Mouse (Mus musculus) CH12.LX (cell line): Measurements from ENCODE around the gene Lhpp. TPM values are rescaled to one million over a fixed set of nuclear protein-coding genes. Genes with fewer than 3 reads are reported as not detected.

ENCODE experiments used
- DNase-seq: peaks from one replicate; pipeline ENCODE4 v3.0.0-alpha.2; 2013; ENCODE audit errors: extremely low read depth
- H3K27ac ChIP-seq: 2 replicates; pipeline ENCODE4 v1.5.1; 2012; ENCODE audit warnings: low read depth, mild to moderate bottlenecking, control low read depth, moderate library complexity; ENCODE audit not compliant: insufficient read depth
- H3K27me3 ChIP-seq: replicated peaks from 2 replicates; pipeline ENCODE3; 2012; ENCODE audit warnings: inconsistent platforms
- H3K36me3 ChIP-seq, 2 experiments: replicated peaks in 1 of 2; 2 replicates each; pipeline versions ENCODE3 to v1.6.1; 2012; ENCODE audit warnings: inconsistent platforms in 1 of 2, low read length in 1 of 2, mild to moderate bottlenecking in 1 of 2, mixed read lengths in 1 of 2, moderate library complexity in 1 of 2; ENCODE audit not compliant: control insufficient read depth in 1 of 2, insufficient read depth in 1 of 2
- H3K4me1 ChIP-seq, 2 experiments: 2 replicates each; pipeline ENCODE4 v1.6.1; 2012; ENCODE audit warnings: inconsistent platforms in 1 of 2, moderate library complexity in 1 of 2; ENCODE audit not compliant: insufficient read depth in 2 of 2, control insufficient read depth in 1 of 2
- H3K4me2 ChIP-seq: 2 replicates; pipeline ENCODE4 v1.6.1; 2012; ENCODE audit warnings: low read depth, mild to moderate bottlenecking, control low read depth; ENCODE audit not compliant: poor library complexity, insufficient read depth, severe bottlenecking
- H3K4me3 ChIP-seq, 3 experiments: fragments of 150-350 bp in 1 of 3; sonication (generic) in 1 of 3; replicated peaks in 1 of 3; 2 replicates each; pipeline versions ENCODE3 to v1.5.1; 2011 to 2012; ENCODE audit warnings: low read depth in 2 of 3, low read length in 2 of 3, mild to moderate bottlenecking in 2 of 3, moderate library complexity in 2 of 3, control low read depth in 1 of 3, improper control_type of control experiment in 1 of 3, inconsistent platforms in 1 of 3, mixed read lengths in 1 of 3; ENCODE audit not compliant: poor library complexity in 1 of 3
- H3K79me2 ChIP-seq: replicated peaks from 2 replicates; pipeline ENCODE4 v1.6.1; 2012; ENCODE audit warnings: mild to moderate bottlenecking, moderate library complexity; ENCODE audit not compliant: control insufficient read depth, poor library complexity, insufficient read depth, severe bottlenecking; ENCODE audit errors: extremely low read depth
- H3K9ac ChIP-seq: 2 replicates; pipeline ENCODE4 v1.6.1; 2012; ENCODE audit warnings: low read depth, mild to moderate bottlenecking, control low read depth, moderate library complexity; ENCODE audit not compliant: insufficient read depth
- H3K9me3 ChIP-seq: replicated peaks from 2 replicates; pipeline ENCODE3; 2012; ENCODE audit warnings: low read length, inconsistent platforms, mixed read lengths
- BHLHE40 ChIP-seq: IDR thresholded peaks from 2 replicates; pipeline ENCODE4 v1.6.1; 2011; ENCODE audit warnings: mild to moderate bottlenecking, low read depth, low read length, improper control_type of control experiment
- CHD1 ChIP-seq: IDR thresholded peaks from 2 replicates; pipeline ENCODE4 v1.6.1; 2012; ENCODE audit warnings: low read depth, low read length, improper control_type of control experiment, inconsistent platforms
- CHD2 ChIP-seq: IDR thresholded peaks from 2 replicates; pipeline ENCODE4 v1.6.1; 2011; ENCODE audit warnings: low read length, improper control_type of control experiment
- CTCF ChIP-seq, 2 experiments: IDR thresholded peaks in 1 of 2; conservative IDR thresholded peaks in 1 of 2; 2 replicates each; pipeline ENCODE4 v1.5.1; 2011 to 2012; ENCODE audit warnings: low read depth in 2 of 2, low read length in 2 of 2, improper control_type of control experiment in 1 of 2, inconsistent platforms in 1 of 2, mild to moderate bottlenecking in 1 of 2, moderate library complexity in 1 of 2
- EP300 ChIP-seq: IDR thresholded peaks from 2 replicates; pipeline ENCODE4 v1.6.1; 2011; ENCODE audit warnings: low read length, improper control_type of control experiment
- ETS1 ChIP-seq: conservative IDR thresholded peaks from 2 replicates; pipeline ENCODE4 v1.6.1; 2012; ENCODE audit warnings: low read depth, mild to moderate bottlenecking, inconsistent platforms, low read length, improper control_type of control experiment, moderate library complexity
- GABPA ChIP-seq: IDR thresholded peaks from 2 replicates; pipeline ENCODE4 v1.6.1; 2012; ENCODE audit warnings: low read depth, low read length, improper control_type of control experiment, inconsistent platforms; ENCODE audit not compliant: insufficient replicate concordance
- HCFC1 ChIP-seq: IDR thresholded peaks from 2 replicates; pipeline ENCODE4 v1.6.1; 2012; ENCODE audit warnings: low read depth, mild to moderate bottlenecking, inconsistent platforms, low read length, improper control_type of control experiment
- KAT2A ChIP-seq: IDR thresholded peaks from 2 replicates; pipeline ENCODE4 v1.6.1; 2012; ENCODE audit warnings: low read length, improper control_type of control experiment, inconsistent platforms; ENCODE audit not compliant: insufficient replicate concordance
- MAFK ChIP-seq: IDR thresholded peaks from 2 replicates; pipeline ENCODE4 v1.6.1; 2011; ENCODE audit warnings: low read length, improper control_type of control experiment; ENCODE audit not compliant: insufficient replicate concordance
- MAX ChIP-seq: IDR thresholded peaks from 2 replicates; pipeline ENCODE4 v1.6.1; 2011; ENCODE audit warnings: low read length, improper control_type of control experiment
- MEF2A ChIP-seq: IDR thresholded peaks from 2 replicates; pipeline ENCODE4 v1.6.1; 2014; ENCODE audit warnings: low read depth, mild to moderate bottlenecking, inconsistent platforms, low read length, improper control_type of control experiment, borderline replicate concordance
- NELFE ChIP-seq: IDR thresholded peaks from 2 replicates; pipeline ENCODE4 v1.6.1; 2011; ENCODE audit warnings: low read depth, low read length, improper control_type of control experiment
- PAX5 ChIP-seq: IDR thresholded peaks from 2 replicates; pipeline ENCODE4 v1.6.1; 2012; ENCODE audit warnings: low read length, inconsistent platforms, mixed read lengths
- POLR2AphosphoS2 ChIP-seq: IDR thresholded peaks from 2 replicates; pipeline ENCODE4 v1.6.1; 2011; ENCODE audit warnings: low read depth, low read length, improper control_type of control experiment
- RAD21 ChIP-seq: IDR thresholded peaks from 2 replicates; pipeline ENCODE4 v1.6.1; 2011; ENCODE audit warnings: low read depth, mild to moderate bottlenecking, low read length, improper control_type of control experiment, moderate library complexity
- SIN3A ChIP-seq: IDR thresholded peaks from 2 replicates; pipeline ENCODE4 v1.6.1; 2012; ENCODE audit warnings: low read length, improper control_type of control experiment, inconsistent platforms
- TCF12 ChIP-seq: IDR thresholded peaks from 2 replicates; pipeline ENCODE4 v1.6.1; 2014; ENCODE audit warnings: low read depth, mild to moderate bottlenecking, inconsistent platforms, low read length, improper control_type of control experiment
- USF1 ChIP-seq: IDR thresholded peaks from 2 replicates; pipeline ENCODE4 v1.6.1; 2014; ENCODE audit warnings: low read depth, mild to moderate bottlenecking, inconsistent platforms, low read length, improper control_type of control experiment
- ZC3H11A ChIP-seq: IDR thresholded peaks from 2 replicates; pipeline ENCODE4 v1.6.1; 2012; ENCODE audit warnings: low read depth, mild to moderate bottlenecking, inconsistent platforms, low read length, improper control_type of control experiment
- ZMIZ1 ChIP-seq: IDR thresholded peaks from 2 replicates; pipeline ENCODE4 v1.6.1; 2012; ENCODE audit warnings: low read depth, mild to moderate bottlenecking, inconsistent platforms, low read length, improper control_type of control experiment
- ZNF384 ChIP-seq: IDR thresholded peaks from 2 replicates; pipeline ENCODE4 v1.6.1; 2012; ENCODE audit warnings: low read depth, low read length, improper control_type of control experiment, inconsistent platforms
- dilution Hi-C: fragments of 300-500 bp; cut with MboI; formaldehyde crosslinking; loops from 2 replicates; pipeline ENCODE4 v1.14.3; 2020; ENCODE audit warnings: low sequenced_read_pairs; ENCODE audit not compliant: extremely low pct_unique_long_range_greater_than_20kb, extremely low pct_ligation_motif_present
- in situ Hi-C: fragments of 300-500 bp; cut with MboI; formaldehyde crosslinking; loops from 3 replicates; pipeline ENCODE4 v1.14.3; 2019; ENCODE audit warnings: low sequenced_read_pairs, low pct_ligation_motif_present, low pct_unique_long_range_greater_than_20kb, mixed read lengths
- polyA plus RNA-seq: library from polyadenylated mRNA; unstranded; fragments of >175 nt; gene quantifications from 2 replicates; pipeline ENCODE4 v1.2.1, GENCODE M21; 2012; ENCODE audit warnings: low read depth; ENCODE audit not compliant: insufficient read length
- total RNA-seq, 2 experiments: library from RNA; depleted of rRNA; stranded (reverse); fragments of 300-350 nt in 1 of 2; fragments of >200 nt in 1 of 2; gene quantifications; 2 replicates each; pipeline ENCODE4 v1.2.3; 2012 to 2014

The Lhpp gene
- total and polyA plus RNA-seq, 3 experiments = 7.8 to 15.4 (median 14.6) TPM

DNA sequence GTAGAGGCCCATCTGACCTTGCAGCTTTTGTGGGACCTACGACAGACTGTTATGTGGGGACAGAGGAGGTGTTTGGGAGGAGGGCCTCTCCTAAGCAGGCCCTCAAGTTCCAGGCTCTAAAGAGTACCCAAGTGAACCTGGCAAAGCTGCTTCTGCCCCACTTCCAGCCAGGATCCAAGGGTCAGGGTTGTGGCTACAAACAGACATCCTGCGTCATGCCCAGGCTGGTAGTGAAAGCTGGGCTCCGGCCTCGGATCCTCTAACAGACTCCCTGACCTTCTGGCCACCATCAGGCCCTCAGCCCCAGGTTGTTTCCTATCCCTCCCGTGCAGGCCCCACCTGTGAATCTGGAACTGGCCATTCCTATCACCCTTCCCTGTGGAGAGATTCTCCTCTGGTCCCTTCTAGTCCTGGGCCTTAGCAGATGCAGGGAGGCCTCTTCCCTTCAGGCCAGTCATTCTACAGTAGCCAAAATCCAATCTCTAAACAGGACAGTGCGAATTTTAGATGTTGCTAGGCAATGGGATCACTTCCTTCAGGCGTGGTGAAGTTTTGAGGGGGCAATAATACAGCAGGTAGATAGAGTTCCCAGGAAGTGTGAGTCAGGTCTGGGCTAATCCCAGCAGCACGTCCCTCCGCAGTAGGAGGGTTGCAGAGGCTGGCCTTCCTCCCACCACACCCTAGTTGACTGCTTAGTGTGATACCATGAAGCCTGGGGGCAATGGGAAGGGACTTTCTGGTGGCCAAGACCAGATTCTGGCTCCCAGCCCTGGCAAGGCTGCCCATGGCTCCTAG, 93.3 kb downstream of the Lhpp start:
- H3K36me3 ChIP-seq = peaks cover 0 to 4% of the 10 kb centered on the region in 2 experiments
- no peaks in the 10 kb centered on the region for H3K27me3 ChIP-seq
- in situ Hi-C loops = no loop called here
- no peaks in the 10 kb centered on the region for H3K9me3 ChIP-seq
- dilution Hi-C loops = no loop called here
- peaks cover 15 to 57% of the 10 kb centered on the region in 2 experiments for H3K4me1 ChIP-seq
- DNase-seq = no peak
- no peaks in the 10 kb centered on the region for H3K79me2 ChIP-seq
- no peak overlapping the region for H3K9ac ChIP-seq
- H3K4me3 ChIP-seq = no peak overlapping the region
- TF ChIP-seq NELFE = no peak
- no peak for TF ChIP-seq TCF12
- TF ChIP-seq MAX = no peak
- no peak for TF ChIP-seq ZNF384
- no peak for TF ChIP-seq SIN3A
- TF ChIP-seq HCFC1 = no peak
- no peak for TF ChIP-seq PAX5
- TF ChIP-seq CTCF (conservative IDR thresholded peaks at IDR 0.05 in 1 of 2, IDR thresholded peaks at IDR 0.05 in 1 of 2; ENCODE audit: low read depth in 2 of 2, low read length in 2 of 2) = no peak
- no peak overlapping the region for H3K27ac ChIP-seq
- no peak overlapping the region for H3K4me2 ChIP-seq

DNA sequence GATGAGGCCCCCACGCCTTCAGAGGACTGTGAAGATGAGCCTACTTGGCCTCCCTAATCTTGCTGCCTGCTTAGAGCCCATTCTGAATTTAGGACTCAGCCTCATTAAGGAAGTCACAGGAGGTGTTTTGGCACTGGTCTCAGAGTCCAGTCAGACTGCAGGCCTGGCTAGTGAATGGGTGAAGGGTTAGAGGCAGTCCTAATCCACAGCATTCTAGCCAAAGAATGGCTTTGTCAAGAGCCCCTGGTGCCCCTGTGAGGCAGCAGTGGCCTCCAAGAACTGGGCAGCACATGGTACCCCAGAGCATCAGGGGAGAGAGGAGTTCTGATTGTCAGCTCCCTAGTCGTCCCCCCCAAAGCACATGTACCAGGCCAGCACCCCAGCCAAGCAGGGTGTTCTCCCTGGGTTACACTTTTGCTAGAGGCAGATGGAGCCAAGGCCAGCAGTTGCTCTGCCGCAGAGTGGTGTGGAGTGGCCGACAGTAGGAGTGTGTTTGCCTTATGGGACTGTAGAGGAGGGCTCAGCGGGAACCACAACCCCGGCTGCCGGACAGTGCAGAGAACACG, 94.0 kb downstream of the Lhpp start:
- H3K27me3 ChIP-seq = no peaks in the 10 kb centered on the region
- dilution Hi-C loops = no loop called here
- in situ Hi-C loops = no loop called here
- TF ChIP-seq KAT2A (no peak), MEF2A (no peak), TCF12 (no peak), ZNF384 (no peak), USF1 (no peak), GABPA (no peak), ETS1 (no peak), ZC3H11A (no peak), MAFK (no peak), ZMIZ1 (no peak), RAD21 (no peak), POLR2AphosphoS2 (no peak), CHD2 (no peak), CHD1 (no peak), BHLHE40 (no peak), EP300 (no peak)
- no peak overlapping the region for H3K27ac ChIP-seq
- H3K4me3 ChIP-seq = no peak overlapping the region
- no peak overlapping the region for H3K9ac ChIP-seq
- H3K36me3 ChIP-seq = peaks cover 0 to 4% of the 10 kb centered on the region in 2 experiments
- DNase-seq = no peak
- no peaks in the 10 kb centered on the region for H3K9me3 ChIP-seq
- H3K4me1 ChIP-seq = peaks cover 10 to 53% of the 10 kb centered on the region in 2 experiments
- H3K4me2 ChIP-seq = no peak overlapping the region
- no peaks in the 10 kb centered on the region for H3K79me2 ChIP-seq
